In the genomic region with DNA sequence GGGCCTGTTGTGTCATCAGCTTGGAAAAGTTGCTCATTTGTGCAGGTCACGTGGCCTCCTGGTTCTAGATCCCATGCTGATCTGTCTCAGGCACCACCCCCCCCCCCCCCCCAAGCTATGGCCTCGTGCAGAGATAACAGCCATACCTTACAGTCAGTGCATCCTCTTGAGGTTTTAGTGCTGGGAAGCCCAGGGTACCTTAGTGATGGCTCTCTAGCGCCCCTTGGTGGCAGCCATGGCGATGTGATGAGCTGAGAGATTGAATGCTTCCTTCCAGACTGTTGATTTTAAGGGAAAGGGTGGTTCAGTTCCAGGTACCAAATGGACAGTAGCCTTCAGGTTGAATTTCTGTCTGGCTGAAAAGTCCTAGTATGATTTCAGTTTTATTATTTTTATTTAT, we compare ENCODE assay signal across 8 mouse cellular contexts. TPM values are rescaled to one million over a fixed set of nuclear protein-coding genes. Genes with fewer than 3 reads are reported as not detected.
DNase-seq lines count a peak whose midpoint lies in the region; ATAC-seq lines count a peak whose summit lies in the region.

No protein-coding gene starts in this region.

- peak overlapping the region; percentile 30; the same call in 1 of the 2 replicates for H3K9ac ChIP-seq in limb, embryonic 11.5 days (ENCODE audit: low read length)
- no peak overlapping the region for H3K9ac ChIP-seq in midbrain, embryonic 14.5 days (replicated peaks; ENCODE audit: low read length)

- peak; percentile 67 to 71 for DNase-seq in B cell, adult 2 months
- DNase-seq in adrenal gland, postnatal 10 days = peak; percentile 88
- DNase-seq in embryo, embryonic 11.5 days (ENCODE audit: low read depth, low spot score) = peak; percentile 65
- peak; percentile 65 to 72 for DNase-seq in gastrocnemius, postnatal 4 days (ENCODE audit: low spot score in 2 of 2)
- peak; percentile 50 for DNase-seq in kidney, adult 11 months
- peak; percentile 85 for DNase-seq in limb, embryonic 11.5 days (ENCODE audit: low spot score)
- peak; percentile 87 for DNase-seq in midbrain, embryonic 14.5 days
- DNase-seq in splenic B cell, adult 2 months (ENCODE audit: low read depth, low spot score) = peak; percentile 65

- WGBS in limb, embryonic 11.5 days = 7% methylated on average over 4 of the region's 4 CpGs
- 7% methylated on average over 4 of the region's 4 CpGs for WGBS in midbrain, embryonic 14.5 days

- 0 out of 2 replicates have a peak, but pooled peaks have one; percentile 26 for ATAC-seq in limb, embryonic 11.5 days (ENCODE audit: insufficient number of reproducible peaks, low FRiP score, low TSS enrichment, low read depth)
- no peak; the same call in 1 of the 2 replicates for ATAC-seq in midbrain, embryonic 14.5 days (ENCODE audit: low FRiP score, low TSS enrichment)

- H3K9me3 ChIP-seq in limb, embryonic 11.5 days (ENCODE audit: control insufficient read depth, low read length) = no peaks in the 10 kb centered on the region
- no peaks in the 10 kb centered on the region for H3K9me3 ChIP-seq in midbrain, embryonic 14.5 days (ENCODE audit: control insufficient read depth, low read length)

- H3K4me3 ChIP-seq in limb, embryonic 11.5 days (ENCODE audit: low read depth, low read length) = no peak overlapping the region
- H3K4me3 ChIP-seq in midbrain, embryonic 14.5 days (replicated peaks; ENCODE audit: low read depth, low read length) = no peak overlapping the region

- H3K27ac ChIP-seq in limb, embryonic 11.5 days (replicated peaks; ENCODE audit: low read depth, low read length) = peak overlapping the region; percentile 82
- H3K27ac ChIP-seq in midbrain, embryonic 14.5 days (replicated peaks; ENCODE audit: low read depth, low read length) = no peak overlapping the region

- no peak overlapping the region for H3K4me2 ChIP-seq in limb, embryonic 11.5 days (ENCODE audit: low read depth, severe bottlenecking)
- H3K4me2 ChIP-seq in midbrain, embryonic 14.5 days (ENCODE audit: low read length) = no peak overlapping the region

- peaks cover 37% of the 10 kb centered on the region for H3K4me1 ChIP-seq in limb, embryonic 11.5 days (ENCODE audit: control insufficient read depth, insufficient read depth, low read length)
- peaks cover 2% of the 10 kb centered on the region; the same call in 1 of the 2 replicates for H3K4me1 ChIP-seq in midbrain, embryonic 14.5 days (ENCODE audit: control insufficient read depth, insufficient read depth, low read length)

- H3K27me3 ChIP-seq in limb, embryonic 11.5 days (ENCODE audit: control insufficient read depth, insufficient read depth, low read length) = no peaks in the 10 kb centered on the region
- no peaks in the 10 kb centered on the region for H3K27me3 ChIP-seq in midbrain, embryonic 14.5 days (ENCODE audit: control insufficient read depth, insufficient read depth, low read length)
- H3K27me3 ChIP-seq in splenic B cell, adult 2 months (ENCODE audit: control insufficient read depth, insufficient read depth, low read length, poor library complexity, severe bottlenecking) = no peaks in the 10 kb centered on the region; the same call in 1 of the 2 replicates

- H3K36me3 ChIP-seq in limb, embryonic 11.5 days (ENCODE audit: control insufficient read depth, insufficient read depth, low read length) = peaks cover 2% of the 10 kb centered on the region; the same call in 1 of the 2 replicates
- H3K36me3 ChIP-seq in midbrain, embryonic 14.5 days (ENCODE audit: control insufficient read depth, insufficient read depth, low read length) = peaks cover 29% of the 10 kb centered on the region
- H3K36me3 ChIP-seq in splenic B cell, adult 2 months (ENCODE audit: control insufficient read depth, insufficient read depth, low read length, poor library complexity, severe bottlenecking) = no peaks in the 10 kb centered on the region

RNA-seq across cellular contexts. Expression of a gene that starts 32.2 kb away (rescaled TPM):
- 10 to 100 TPM; 53.2 to 55.4 TPM for total RNA-seq in adrenal gland, postnatal 10 days (2021)
- total RNA-seq in gastrocnemius, postnatal 4 days (2021) = 10 to 100 TPM; 60.0 to 60.5 TPM
- 31.6 and 43.0 TPM in 2 replicates for polyA plus RNA-seq in limb, embryonic 11.5 days (2014; fragmentation: Nextera tagmentation; extraction: Ambion mirVana)
- polyA plus RNA-seq in midbrain, embryonic 14.5 days (2014; fragmentation: Nextera tagmentation; extraction: Ambion mirVana) = 15.5 and 18.5 TPM in 2 replicates
